Comparison of ENCODE assay signal across 9 mouse cellular contexts in the genomic region with DNA sequence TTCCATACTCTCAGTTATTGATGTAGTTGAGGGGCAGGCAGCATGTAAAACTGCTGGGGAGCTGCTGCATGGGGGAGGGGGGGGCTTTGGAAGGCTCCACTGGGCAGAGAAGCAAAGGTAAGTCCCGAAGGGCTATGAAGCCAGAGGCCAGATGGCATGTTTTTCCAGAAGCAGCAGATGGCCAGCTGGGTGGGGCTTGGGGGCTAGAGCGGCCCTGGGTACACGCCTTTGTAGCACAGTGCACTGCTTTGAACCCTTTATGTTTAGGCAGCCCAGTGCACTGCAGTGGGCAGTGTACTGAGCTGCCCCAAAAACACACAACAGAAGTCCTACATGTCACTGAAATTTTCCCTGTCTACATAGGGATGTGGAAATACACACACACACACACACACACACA. TPM values are rescaled to one million over a fixed set of nuclear protein-coding genes. Genes with fewer than 3 reads are reported as not detected.
DNase-seq lines count a peak whose midpoint lies in the region; ATAC-seq and TF ChIP-seq lines count a peak whose summit lies in the region.
"Had no signal": no experiment of that assay in that cellular context is flagged by ENCODE, and none has a peak within 500 bp of the region (broad histone marks: within the 10 kb centered on the region; RNA-seq: fewer than 3 reads in every experiment).

No protein-coding gene starts in this region.

- H3K9ac ChIP-seq in forebrain, embryonic 15.5 days (replicated peaks) = no peak overlapping the region
- peak overlapping the region; percentile 33; the same call in 1 of the 2 replicates for H3K9ac ChIP-seq in liver, embryonic 13.5 days

- intact Hi-C loops in left cerebral cortex, postnatal 4 days (cut with DNase I) = no loop called here
- intact Hi-C loops in left cerebral cortex, adult 2 months (cut with DNase I) = no loop called here

- ATAC-seq in forebrain, embryonic 15.5 days (replicated peaks) = peak; percentile 78; the same call in 1 of the 2 replicates
- peak; percentile 42; the same call in 1 of the 2 replicates for ATAC-seq in liver, embryonic 13.5 days (ENCODE audit: low read depth)
- no peak for ATAC-seq in activated CD4-positive, CD25-positive, alpha-beta regulatory T cell, adult 4 months

- DNase-seq in left cerebral cortex, postnatal 4 days = peak; percentile 86
- DNase-seq in left cerebral cortex, adult 2 months (ENCODE audit: extremely low spot score in 1 of 2, low spot score in 2 of 2) = no peak
- DNase-seq in liver, embryonic 13.5 days = no peak
- peak; percentile 71 for DNase-seq in retina, embryonic 14.5 days (ENCODE audit: low spot score)
- DNase-seq in ovary, postnatal 36 days (ENCODE audit: low spot score) = no peak
- DNase-seq in ovary, postnatal 10 days (ENCODE audit: low spot score) = no peak
- DNase-seq: adrenal gland, postnatal 25 days had no signal

- no peaks in the 10 kb centered on the region for H3K4me1 ChIP-seq in forebrain, embryonic 15.5 days
- peaks cover 38% of the 10 kb centered on the region for H3K4me1 ChIP-seq in liver, embryonic 13.5 days (replicated peaks)

- no peak overlapping the region for H3K4me2 ChIP-seq in forebrain, embryonic 15.5 days (replicated peaks)
- peak overlapping the region; percentile 28; the same call in 1 of the 2 replicates for H3K4me2 ChIP-seq in liver, embryonic 13.5 days

- no peak overlapping the region for H3K27ac ChIP-seq in left cerebral cortex, adult 2 months
- H3K27ac ChIP-seq in forebrain, embryonic 15.5 days (replicated peaks) = no peak overlapping the region; the same call in 1 of the 2 replicates
- H3K27ac ChIP-seq in liver, embryonic 13.5 days = peak overlapping the region; percentile 61

- H3K9me3 ChIP-seq in forebrain, embryonic 15.5 days = no peaks in the 10 kb centered on the region
- no peaks in the 10 kb centered on the region for H3K9me3 ChIP-seq in liver, embryonic 13.5 days (replicated peaks)

- H3K27me3 ChIP-seq in forebrain, embryonic 15.5 days = no peaks in the 10 kb centered on the region
- no peaks in the 10 kb centered on the region for H3K27me3 ChIP-seq in liver, embryonic 13.5 days

- no peak overlapping the region for H3K4me3 ChIP-seq in left cerebral cortex, adult 2 months
- H3K4me3 ChIP-seq in forebrain, embryonic 15.5 days = no peak overlapping the region
- 0 out of 2 replicates have a peak overlapping the region, but pooled peaks have one; percentile 6 for H3K4me3 ChIP-seq in liver, embryonic 13.5 days (replicated peaks)

- TF ChIP-seq CTCF in left cerebral cortex, adult 2 months (IDR thresholded peaks at IDR 0.05) = no peak

- 38% methylated on average over 3 of the region's 3 CpGs for WGBS in forebrain, embryonic 15.5 days
- 20% methylated on average over 3 of the region's 3 CpGs for WGBS in liver, embryonic 13.5 days (ENCODE audit: insufficient replicate concordance)

- no peaks in the 10 kb centered on the region for H3K36me3 ChIP-seq in forebrain, embryonic 15.5 days
- peaks cover 3% of the 10 kb centered on the region; the same call in 1 of the 2 replicates for H3K36me3 ChIP-seq in liver, embryonic 13.5 days

RNA-seq across cellular contexts. Expression of a gene that starts 7.7 kb away (rescaled TPM):
- total RNA-seq in left cerebral cortex, postnatal 4 days (2021) = 10 to 100 TPM; 44.2 to 46.8 TPM
- total RNA-seq in left cerebral cortex, adult 2 months (2021) = 10 to 100 TPM; 34.9 to 37.9 TPM
- 50.9 and 56.7 TPM in 2 replicates for polyA plus RNA-seq in forebrain, embryonic 15.5 days (2015; fragmentation: Nextera tagmentation; extraction: Ambion mirVana)
- 18.1 and 21.4 TPM in 2 replicates for polyA plus RNA-seq in liver, embryonic 13.5 days (2015; fragmentation: Nextera tagmentation; extraction: Ambion mirVana)
- 10 to 100 TPM; 74.0 to 98.1 TPM for polyA plus RNA-seq in activated CD4-positive, CD25-positive, alpha-beta regulatory T cell, adult 4 months (2017; shearing (Covaris generic))

RNA-seq across cellular contexts. Expression of a gene that starts 17.6 kb away (rescaled TPM):
- total RNA-seq in left cerebral cortex, postnatal 4 days (2021) = under 1 TPM; 0.12 to 0.16 TPM
- under 1 TPM in 1 of 2 experiments, not detected in 1; 0.11 TPM for total RNA-seq in left cerebral cortex, adult 2 months (2021)
- 0.08 and 0.13 TPM in 2 replicates for polyA plus RNA-seq in forebrain, embryonic 15.5 days (2015; fragmentation: Nextera tagmentation; extraction: Ambion mirVana)
- polyA plus RNA-seq in liver, embryonic 13.5 days (2015; fragmentation: Nextera tagmentation; extraction: Ambion mirVana) = 2.5 and 3.0 TPM in 2 replicates
- 1 to 10 TPM; 4.9 to 7.9 TPM for polyA plus RNA-seq in activated CD4-positive, CD25-positive, alpha-beta regulatory T cell, adult 4 months (2017; shearing (Covaris generic))

RNA-seq across cellular contexts. Expression of a gene that starts 33.4 kb away (rescaled TPM):
- total RNA-seq in left cerebral cortex, postnatal 4 days (2021) = 10 to 100 TPM; 30.2 to 33.9 TPM
- 10 to 100 TPM; 33.4 to 34.1 TPM for total RNA-seq in left cerebral cortex, adult 2 months (2021)
- 61.3 and 66.6 TPM in 2 replicates for polyA plus RNA-seq in forebrain, embryonic 15.5 days (2015; fragmentation: Nextera tagmentation; extraction: Ambion mirVana)
- 71.9 and 73.5 TPM in 2 replicates for polyA plus RNA-seq in liver, embryonic 13.5 days (2015; fragmentation: Nextera tagmentation; extraction: Ambion mirVana)
- polyA plus RNA-seq in activated CD4-positive, CD25-positive, alpha-beta regulatory T cell, adult 4 months (2017; shearing (Covaris generic)) = 10 to 100 TPM; 73.0 to 74.3 TPM

RNA-seq across cellular contexts. Expression of a gene that starts 39.2 kb away (rescaled TPM):
- total RNA-seq in left cerebral cortex, postnatal 4 days (2021) = 10 to 100 TPM; 41.1 to 45.2 TPM
- 10 to 100 TPM; 41.1 to 41.7 TPM for total RNA-seq in left cerebral cortex, adult 2 months (2021)
- 131 and 134 TPM in 2 replicates for polyA plus RNA-seq in forebrain, embryonic 15.5 days (2015; fragmentation: Nextera tagmentation; extraction: Ambion mirVana)
- 88.0 and 109 TPM in 2 replicates for polyA plus RNA-seq in liver, embryonic 13.5 days (2015; fragmentation: Nextera tagmentation; extraction: Ambion mirVana)
- 100 to 1,000 TPM; 216 to 230 TPM for polyA plus RNA-seq in activated CD4-positive, CD25-positive, alpha-beta regulatory T cell, adult 4 months (2017; shearing (Covaris generic))

RNA-seq across cellular contexts. Expression of a gene that starts 50.7 kb away (rescaled TPM):
- 10 to 100 TPM; 30.9 to 35.8 TPM for total RNA-seq in left cerebral cortex, postnatal 4 days (2021)
- total RNA-seq in left cerebral cortex, adult 2 months (2021) = 10 to 100 TPM; 22.0 to 22.9 TPM
- 35.2 and 35.6 TPM in 2 replicates for polyA plus RNA-seq in forebrain, embryonic 15.5 days (2015; fragmentation: Nextera tagmentation; extraction: Ambion mirVana)
- 35.6 and 35.7 TPM in 2 replicates for polyA plus RNA-seq in liver, embryonic 13.5 days (2015; fragmentation: Nextera tagmentation; extraction: Ambion mirVana)
- 10 to 100 TPM; 14.3 to 22.8 TPM for polyA plus RNA-seq in activated CD4-positive, CD25-positive, alpha-beta regulatory T cell, adult 4 months (2017; shearing (Covaris generic))

Comparison
In these comparisons a context has a peak if more than half of its experiments do, and no peak if none do; other contexts are left out.
1. DNase-seq: peak in left cerebral cortex, postnatal 4 days (single experiment) and retina, embryonic 14.5 days (single experiment); none in left cerebral cortex, adult 2 months (0 of 2), liver, embryonic 13.5 days (single experiment), ovary, postnatal 36 days (single experiment) and ovary, postnatal 10 days (single experiment).